7 mouse cellular contexts compared by ENCODE assay signal in genomic region chr8:117258576-117259040, GRCm38 (mm10). TPM values are rescaled to one million over a fixed set of nuclear protein-coding genes. Genes with fewer than 3 reads are reported as not detected.
A peak's percentile ranks its signal among the peaks of the same experiment; 100 is the strongest.
DNase-seq lines count a peak whose midpoint lies in the region; ATAC-seq and TF ChIP-seq lines count a peak whose summit lies in the region.

No protein-coding gene starts in this region.

- no peak for TF ChIP-seq EP300 in stomach, postnatal 0 days (optimal IDR thresholded peaks at IDR 0.05)

- peak; percentile 27 for DNase-seq in thymus, postnatal 4 days
- no peak for DNase-seq in thymus, adult 18-20 months
- peak; percentile 54 for DNase-seq in stomach, postnatal 0 days (ENCODE audit: low spot score)
- no peak for DNase-seq in layer of hippocampus, postnatal 25 days (ENCODE audit: extremely low spot score in 1 of 2, low spot score in 1 of 2)

- WGBS in forebrain, embryonic 13.5 days = 52% methylated on average over 6 of the region's 6 CpGs
- WGBS in limb, embryonic 13.5 days = 40% methylated on average over 6 of the region's 6 CpGs
- WGBS in stomach, postnatal 0 days = 25% methylated on average over 6 of the region's 6 CpGs

- H3K4me1 ChIP-seq in forebrain, embryonic 13.5 days = peaks cover 53% of the 10 kb centered on the region
- peaks cover 46% of the 10 kb centered on the region for H3K4me1 ChIP-seq in limb, embryonic 13.5 days
- H3K4me1 ChIP-seq in stomach, postnatal 0 days (replicated peaks; ENCODE audit: control insufficient read depth, insufficient read depth) = peaks cover 7% of the 10 kb centered on the region; the same call in 1 of the 2 replicates

- H3K9ac ChIP-seq in forebrain, embryonic 13.5 days = peak overlapping the region; percentile 98
- peak overlapping the region; percentile 95 for H3K9ac ChIP-seq in limb, embryonic 13.5 days
- H3K9ac ChIP-seq in stomach, postnatal 0 days (ENCODE audit: low read length) = peak overlapping the region; percentile 94

- peak overlapping the region; percentile 92 for H3K4me2 ChIP-seq in forebrain, embryonic 13.5 days
- peak overlapping the region; percentile 89 for H3K4me2 ChIP-seq in limb, embryonic 13.5 days (replicated peaks)
- H3K4me2 ChIP-seq in stomach, postnatal 0 days (replicated peaks; ENCODE audit: low read depth) = peak overlapping the region; percentile 75

- H3K27me3 ChIP-seq in forebrain, embryonic 13.5 days = no peaks in the 10 kb centered on the region
- no peaks in the 10 kb centered on the region for H3K27me3 ChIP-seq in limb, embryonic 13.5 days
- H3K27me3 ChIP-seq in stomach, postnatal 0 days (ENCODE audit: control insufficient read depth, insufficient read depth, low read length) = no peaks in the 10 kb centered on the region

- TF ChIP-seq CTCF in stomach, postnatal 0 days (IDR thresholded peaks at IDR 0.05; ENCODE audit: low read depth) = no peak

- H3K9me3 ChIP-seq in forebrain, embryonic 13.5 days (replicated peaks) = no peaks in the 10 kb centered on the region
- H3K9me3 ChIP-seq in limb, embryonic 13.5 days = no peaks in the 10 kb centered on the region
- H3K9me3 ChIP-seq in stomach, postnatal 0 days (ENCODE audit: control insufficient read depth, low read length) = no peaks in the 10 kb centered on the region

- ATAC-seq in forebrain, embryonic 13.5 days = no peak
- no peak for ATAC-seq in limb, embryonic 13.5 days (ENCODE audit: low FRiP score, low read depth)
- no peak for ATAC-seq in stomach, postnatal 0 days (ENCODE audit: low FRiP score, low TSS enrichment)
- ATAC-seq in megakaryocyte progenitor cell, adult 5-6 weeks (replicated peaks; ENCODE audit: poor library complexity) = no peak

- peak overlapping the region; percentile 90 for H3K27ac ChIP-seq in forebrain, embryonic 13.5 days
- H3K27ac ChIP-seq in limb, embryonic 13.5 days = peak overlapping the region; percentile 82
- peak overlapping the region; percentile 95 for H3K27ac ChIP-seq in stomach, postnatal 0 days (replicated peaks)

- H3K4me3 ChIP-seq in forebrain, embryonic 13.5 days = peak overlapping the region; percentile 98
- H3K4me3 ChIP-seq in limb, embryonic 13.5 days = peak overlapping the region; percentile 96
- H3K4me3 ChIP-seq in stomach, postnatal 0 days (ENCODE audit: low read depth, low read length) = peak overlapping the region; percentile 97

- H3K36me3 ChIP-seq in forebrain, embryonic 13.5 days (ENCODE audit: poor library complexity, severe bottlenecking) = no peaks in the 10 kb centered on the region
- H3K36me3 ChIP-seq in limb, embryonic 13.5 days = peaks cover 2% of the 10 kb centered on the region; the same call in 1 of the 2 replicates
- no peaks in the 10 kb centered on the region for H3K36me3 ChIP-seq in stomach, postnatal 0 days (ENCODE audit: control insufficient read depth, insufficient read depth, low read length)

RNA-seq across cellular contexts. Expression of gene Cmip, which starts 1.7 kb away (rescaled TPM):
- polyA plus RNA-seq in forebrain, embryonic 13.5 days (2015; fragmentation: Nextera tagmentation; extraction: Ambion mirVana) = 39.0 and 45.4 TPM in 2 replicates
- polyA plus RNA-seq in limb, embryonic 13.5 days (2015; fragmentation: Nextera tagmentation; extraction: Ambion mirVana) = 13.9 and 14.3 TPM in 2 replicates
- polyA plus RNA-seq in stomach, postnatal 0 days (2015; fragmentation: Nextera tagmentation; extraction: Ambion mirVana) = 19.9 and 22.9 TPM in 2 replicates
- 36.5 and 37.5 TPM in 2 replicates for total RNA-seq in megakaryocyte progenitor cell, adult 5-6 weeks (2015)
- 9.5 TPM in 2 replicates for total RNA-seq in megakaryocyte progenitor cell, adult 5-6 weeks (2017)
- total RNA-seq in layer of hippocampus, postnatal 25 days (2021) = 100 to 1,000 TPM; 288 to 289 TPM

Comparison
In these comparisons a context has a peak if more than half of its experiments do, and no peak if none do; other contexts are left out.
1. DNase-seq: peak in thymus, postnatal 4 days (single experiment) and stomach, postnatal 0 days (single experiment); none in thymus, adult 18-20 months (0 of 2) and layer of hippocampus, postnatal 25 days (0 of 2).
2. Peak in every context shown above with its lines, with median percentiles within 50 percentile points of each other: H3K27ac ChIP-seq, H3K4me2 ChIP-seq, H3K4me3 ChIP-seq and H3K9ac ChIP-seq.